Mouse (Mus musculus): ENCODE measurements around the gene Cldnd2. TPM values are rescaled to one million over a fixed set of nuclear protein-coding genes. Genes with fewer than 3 reads are reported as not detected.
A peak's percentile ranks its signal among the peaks of the same experiment; 100 is the strongest.

Gene Cldnd2
- polyA plus RNA-seq, 1 experiment, result not detected

GRCm38 (mm10) chr7:43466099-43466694 lies 25.6 kb downstream of the Cldnd2 start:
- TF ChIP-seq MAX (IDR thresholded peaks at IDR 0.05), result no peak
- no peak for TF ChIP-seq FOSL1 (IDR thresholded peaks at IDR 0.05; ENCODE audit: insufficient read depth, low read length, poor library complexity, severe bottlenecking)
- TF ChIP-seq CTCF (IDR thresholded peaks at IDR 0.05; ENCODE audit: control insufficient read depth, insufficient read depth, insufficient read length), result peak; percentile 96
- no peaks in the 10 kb centered on the region for H3K79me2 ChIP-seq (ENCODE audit: control insufficient read depth, insufficient read depth)
- peak overlapping the region; percentile 38 for H3K4me3 ChIP-seq (ENCODE audit: insufficient read depth, poor library complexity, severe bottlenecking)
- no peaks in the 10 kb centered on the region for H3K79me3 ChIP-seq (ENCODE audit: low read depth)
- H3K36me3 ChIP-seq (ENCODE audit: control insufficient read depth, insufficient read depth), result no peaks in the 10 kb centered on the region
- peak overlapping the region; percentile 61 for H3ac ChIP-seq (ENCODE audit: control insufficient read depth, insufficient read length, low read depth)
- no peaks in the 10 kb centered on the region for H3K27me3 ChIP-seq (ENCODE audit: control insufficient read depth, insufficient read depth, insufficient read length)

- no peaks in the 10 kb centered on the region for H3K27me3 ChIP-seq (ENCODE audit: control insufficient read depth, insufficient read depth, insufficient read length)
- no peak for TF ChIP-seq MAX (IDR thresholded peaks at IDR 0.05)
- TF ChIP-seq MYOG (IDR thresholded peaks at IDR 0.05; ENCODE audit: control insufficient read depth, extremely low read depth, insufficient read length), result no peak
- no peak for TF ChIP-seq MYOD1 (IDR thresholded peaks at IDR 0.05; ENCODE audit: control insufficient read depth, insufficient read length, low read depth)
- H3K36me3 ChIP-seq (ENCODE audit: control insufficient read depth, insufficient read depth), result no peaks in the 10 kb centered on the region
- H3K79me2 ChIP-seq (ENCODE audit: control insufficient read depth, insufficient read depth), result no peaks in the 10 kb centered on the region
- H3ac ChIP-seq (ENCODE audit: control insufficient read depth, insufficient read length, low read depth), result no peak overlapping the region
- no peak overlapping the region for H3K4me3 ChIP-seq (ENCODE audit: insufficient read depth, poor library complexity, severe bottlenecking)
- no peaks in the 10 kb centered on the region for H3K79me3 ChIP-seq (ENCODE audit: low read depth)
These were observed 29.8 kb downstream of the Cldnd2 start for GRCm38 (mm10) chr7:43470373-43470772.

- Histone ChIP-seq H3K4me3 (ENCODE audit: insufficient read depth, poor library complexity, severe bottlenecking) (no peak overlapping the region), H3K36me3 (ENCODE audit: control insufficient read depth, insufficient read depth) (no peaks in the 10 kb centered on the region), H3K79me2 (ENCODE audit: control insufficient read depth, insufficient read depth) (no peaks in the 10 kb centered on the region), H3K79me3 (ENCODE audit: low read depth) (no peaks in the 10 kb centered on the region), H3K27me3 (ENCODE audit: control insufficient read depth, insufficient read depth, insufficient read length) (no peaks in the 10 kb centered on the region), H3ac (ENCODE audit: control insufficient read depth, insufficient read length, low read depth) (no peak overlapping the region)
- TF ChIP-seq CTCF (IDR thresholded peaks at IDR 0.05; ENCODE audit: control insufficient read depth, insufficient read depth, insufficient read length), result no peak
- TF ChIP-seq MYOD1 (IDR thresholded peaks at IDR 0.05; ENCODE audit: control insufficient read depth, insufficient read length, low read depth), result no peak
- no peak for TF ChIP-seq FOSL1 (IDR thresholded peaks at IDR 0.05; ENCODE audit: insufficient read depth, low read length, poor library complexity, severe bottlenecking)
- no peak for TF ChIP-seq MYOG (IDR thresholded peaks at IDR 0.05; ENCODE audit: control insufficient read depth, extremely low read depth, insufficient read length)
- TF ChIP-seq MAX (IDR thresholded peaks at IDR 0.05), result no peak
- no peak for TF ChIP-seq USF1 (IDR thresholded peaks at IDR 0.05; ENCODE audit: low read depth)
- no peak for TF ChIP-seq CEBPB (IDR thresholded peaks at IDR 0.05; ENCODE audit: low read depth)
These were observed 35.1 kb downstream of the Cldnd2 start for GRCm38 (mm10) chr7:43475706-43476105.

GRCm38 (mm10) chr7:43476376-43476775 lies 35.8 kb downstream of the Cldnd2 start:
- H3K79me3 ChIP-seq (ENCODE audit: low read depth), result no peaks in the 10 kb centered on the region
- H3ac ChIP-seq (ENCODE audit: control insufficient read depth, insufficient read length, low read depth), result no peak overlapping the region
- no peaks in the 10 kb centered on the region for H3K27me3 ChIP-seq (ENCODE audit: control insufficient read depth, insufficient read depth, insufficient read length)
- no peak overlapping the region for H3K4me3 ChIP-seq (ENCODE audit: insufficient read depth, poor library complexity, severe bottlenecking)
- H3K79me2 ChIP-seq (ENCODE audit: control insufficient read depth, insufficient read depth), result no peaks in the 10 kb centered on the region
- TF ChIP-seq MYOD1 (IDR thresholded peaks at IDR 0.05; ENCODE audit: control insufficient read depth, insufficient read length, low read depth), result no peak
- TF ChIP-seq FOSL1 (IDR thresholded peaks at IDR 0.05; ENCODE audit: insufficient read depth, low read length, poor library complexity, severe bottlenecking), result no peak
- no peak for TF ChIP-seq USF1 (IDR thresholded peaks at IDR 0.05; ENCODE audit: low read depth)
- no peaks in the 10 kb centered on the region for H3K36me3 ChIP-seq (ENCODE audit: control insufficient read depth, insufficient read depth)

- Histone ChIP-seq H3ac (ENCODE audit: control insufficient read depth, insufficient read length, low read depth) (no peak overlapping the region), H3K4me3 (ENCODE audit: insufficient read depth, poor library complexity, severe bottlenecking) (no peak overlapping the region), H3K79me2 (ENCODE audit: control insufficient read depth, insufficient read depth) (no peaks in the 10 kb centered on the region), H3K36me3 (ENCODE audit: control insufficient read depth, insufficient read depth) (no peaks in the 10 kb centered on the region), H3K27me3 (ENCODE audit: control insufficient read depth, insufficient read depth, insufficient read length) (no peaks in the 10 kb centered on the region), H3K79me3 (ENCODE audit: low read depth) (no peaks in the 10 kb centered on the region)
- no peak for TF ChIP-seq CTCF (IDR thresholded peaks at IDR 0.05; ENCODE audit: control insufficient read depth, insufficient read depth, insufficient read length)
- no peak for TF ChIP-seq MYOG (IDR thresholded peaks at IDR 0.05; ENCODE audit: control insufficient read depth, extremely low read depth, insufficient read length)
- peak; percentile 60 for TF ChIP-seq MAX (IDR thresholded peaks at IDR 0.05)
- TF ChIP-seq MYOD1 (IDR thresholded peaks at IDR 0.05; ENCODE audit: control insufficient read depth, insufficient read length, low read depth), result no peak
- TF ChIP-seq CEBPB (IDR thresholded peaks at IDR 0.05; ENCODE audit: low read depth), result no peak
- TF ChIP-seq USF1 (IDR thresholded peaks at IDR 0.05; ENCODE audit: low read depth), result no peak
- peak; percentile 78 for TF ChIP-seq FOSL1 (IDR thresholded peaks at IDR 0.05; ENCODE audit: insufficient read depth, low read length, poor library complexity, severe bottlenecking)
These were observed 40.6 kb downstream of the Cldnd2 start for GRCm38 (mm10) chr7:43481191-43481590.

GRCm38 (mm10) chr7:43482090-43482716 lies 41.6 kb downstream of the Cldnd2 start:
- no peaks in the 10 kb centered on the region for H3K79me2 ChIP-seq (ENCODE audit: control insufficient read depth, insufficient read depth)
- no peaks in the 10 kb centered on the region for H3K27me3 ChIP-seq (ENCODE audit: control insufficient read depth, insufficient read depth, insufficient read length)
- no peak overlapping the region for H3K4me3 ChIP-seq (ENCODE audit: insufficient read depth, poor library complexity, severe bottlenecking)
- no peaks in the 10 kb centered on the region for H3K36me3 ChIP-seq (ENCODE audit: control insufficient read depth, insufficient read depth)
- H3K79me3 ChIP-seq (ENCODE audit: low read depth), result no peaks in the 10 kb centered on the region
- TF ChIP-seq CTCF (IDR thresholded peaks at IDR 0.05; ENCODE audit: control insufficient read depth, insufficient read depth, insufficient read length) (no peak), USF1 (IDR thresholded peaks at IDR 0.05; ENCODE audit: low read depth) (no peak), MYOD1 (IDR thresholded peaks at IDR 0.05; ENCODE audit: control insufficient read depth, insufficient read length, low read depth) (no peak), MAX (IDR thresholded peaks at IDR 0.05) (no peak), FOSL1 (IDR thresholded peaks at IDR 0.05; ENCODE audit: insufficient read depth, low read length, poor library complexity, severe bottlenecking) (no peak), MYOG (IDR thresholded peaks at IDR 0.05; ENCODE audit: control insufficient read depth, extremely low read depth, insufficient read length) (no peak), CEBPB (IDR thresholded peaks at IDR 0.05; ENCODE audit: low read depth) (no peak)
- no peak overlapping the region for H3ac ChIP-seq (ENCODE audit: control insufficient read depth, insufficient read length, low read depth)

Measured in C2C12 (cell line).